Mouse (Mus musculus) heart, postnatal 0 days (tissue): ENCODE results near the gene Mrpl4. TPM values are rescaled to one million over a fixed set of nuclear protein-coding genes. Genes with fewer than 3 reads are reported as not detected.
"Not testable (repeated sequence)": the region's sequence is repeated elsewhere in the genome, so short reads cannot be mapped to it uniquely, and the experiment has no call there.

Experiments used
- ATAC-seq: fragments of 200-750 bp; cut with Nextera tagmentation; 2 replicates; pipeline ENCODE4 v1.8.0; 2017; ENCODE audit warnings: low read depth, moderate number of reproducible peaks, moderate library complexity; ENCODE audit not compliant: insufficient read depth
- DNase-seq: peaks from one replicate; pipeline ENCODE4 v3.0.0-alpha.2; 2016; ENCODE audit warnings: low spot score
- H3K27ac ChIP-seq: fragments of 300-500 bp; sonication (generic); 2 replicates; pipeline ENCODE4 v1.5.1; 2014; ENCODE audit warnings: low read depth, mild to moderate bottlenecking
- H3K27me3 ChIP-seq: fragments of 300-500 bp; sonication (generic); 2 replicates; pipeline ENCODE4 v1.6.1; 2014; ENCODE audit warnings: low read length, mixed read lengths; ENCODE audit not compliant: control insufficient read depth, insufficient read depth
- H3K36me3 ChIP-seq: fragments of 300-500 bp; sonication (generic); replicated peaks from 2 replicates; pipeline ENCODE4 v1.6.1; 2014; ENCODE audit warnings: low read length, mixed read lengths; ENCODE audit not compliant: control insufficient read depth, insufficient read depth
- H3K4me1 ChIP-seq: fragments of 300-500 bp; sonication (generic); 2 replicates; pipeline ENCODE4 v1.6.1; 2014; ENCODE audit warnings: antibody characterized with exemption; ENCODE audit not compliant: control insufficient read depth, insufficient read depth
- H3K4me2 ChIP-seq: fragments of 300-500 bp; sonication (generic); 2 replicates; pipeline ENCODE4 v1.6.1; 2014; ENCODE audit warnings: low read depth, mild to moderate bottlenecking, low read length, moderate library complexity
- H3K4me3 ChIP-seq: fragments of 300-500 bp; sonication (generic); 2 replicates; pipeline ENCODE4 v1.5.1; 2014; ENCODE audit warnings: low read depth, low read length
- H3K9ac ChIP-seq: fragments of 300-500 bp; sonication (generic); replicated peaks from 2 replicates; pipeline ENCODE4 v1.6.1; 2014; ENCODE audit warnings: low read depth, low read length, mixed read lengths
- H3K9me3 ChIP-seq: fragments of 300-500 bp; sonication (generic); replicated peaks from 2 replicates; pipeline ENCODE4 v1.6.1; 2016; ENCODE audit warnings: low read length; ENCODE audit not compliant: control insufficient read depth
- CTCF ChIP-seq: IDR thresholded peaks from 2 replicates; pipeline ENCODE4 v1.5.1; 2016; ENCODE audit warnings: antibody characterized with exemption, control low read depth, low read depth
- EP300 ChIP-seq: IDR thresholded peaks from 2 replicates; pipeline ENCODE4 v1.6.1; 2016; ENCODE audit warnings: antibody characterized with exemption, low read depth
- WGBS: fragments of 180-500 bp; shearing (Covaris S2); extraction: QIAGEN DNeasy Blood & Tissue Kit; methylation state at CpG from one replicate; pipeline ENCODE4 v1.1.7; 2014; 5-methylcytosine and 5-hydroxymethylcytosine counted together
- polyA plus RNA-seq: library from polyadenylated mRNA; unstranded; fragments of >200 nt; fragmentation: Nextera tagmentation; extraction: Ambion mirVana; gene quantifications from 2 replicates; pipeline ENCODE4 v1.2.1, GENCODE M21; 2015
- total RNA-seq: library from RNA; depleted of rRNA; stranded (reverse); fragments of >200 nt; gene quantifications from 2 replicates; pipeline ENCODE4 v1.2.3, GENCODE M21; 2014; ENCODE audit warnings: low replicate concordance

Gene Mrpl4
- total and polyA plus RNA-seq, 2 experiments from 2014 or later: 193 to 239 TPM

DNA sequence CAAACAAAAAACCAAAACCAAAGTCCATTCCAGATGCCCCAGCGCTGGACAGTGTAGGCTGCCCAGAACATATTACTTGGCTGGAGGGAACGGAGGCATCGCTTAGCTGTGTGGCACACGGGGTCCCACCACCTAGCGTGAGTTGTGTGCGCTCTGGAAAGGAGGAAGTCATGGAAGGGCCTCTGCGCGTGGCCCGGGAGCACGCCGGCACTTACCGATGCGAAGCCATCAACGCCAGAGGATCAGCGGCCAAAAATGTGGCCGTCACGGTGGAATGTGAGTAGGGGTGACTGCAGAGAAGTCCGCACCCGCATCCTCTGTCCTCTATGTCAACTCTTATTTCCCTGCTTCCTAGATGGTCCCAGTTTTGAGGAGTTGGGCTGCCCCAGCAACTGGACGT, 33.6 kb downstream of the Mrpl4 start:
- H3K9me3 ChIP-seq: no peaks in the 10 kb centered on the region
- ATAC-seq (no peak), DNase-seq (no peak)
- no peak overlapping the region for H3K4me2 ChIP-seq
- peaks cover 36% of the 10 kb centered on the region; the same call in 1 of the 2 replicates for H3K4me1 ChIP-seq
- H3K4me3 ChIP-seq: no peak overlapping the region
- no peaks in the 10 kb centered on the region for H3K36me3 ChIP-seq
- no peak overlapping the region for H3K9ac ChIP-seq
- 13% methylated on average over 20 of the region's 20 CpGs for WGBS
- H3K27me3 ChIP-seq: peaks cover 76% of the 10 kb centered on the region
- TF ChIP-seq EP300: no peak
- no peak for TF ChIP-seq CTCF
- H3K27ac ChIP-seq: no peak overlapping the region

GRCm38 (mm10) chr9:21036666-21037065, 34.1 kb downstream of the Mrpl4 start:
- Histone ChIP-seq H3K4me2 (peak overlapping the region; percentile 66), H3K9ac (no peak overlapping the region), H3K4me1 (peaks cover 32% of the 10 kb centered on the region; the same call in 1 of the 2 replicates), H3K36me3 (no peaks in the 10 kb centered on the region), H3K27ac (no peak overlapping the region), H3K9me3 (no peaks in the 10 kb centered on the region), H3K4me3 (peak overlapping the region; percentile 41; the same call in 1 of the 2 replicates), H3K27me3 (peaks cover 76% of the 10 kb centered on the region)
- 4% methylated on average over 22 of the region's 22 CpGs for WGBS
- TF ChIP-seq CTCF (no peak), EP300 (no peak)
- DNase-seq (no peak), ATAC-seq (no peak)

GRCm38 (mm10) chr9:21037481-21037891, 34.9 kb downstream of the Mrpl4 start:
- H3K4me1 ChIP-seq: peaks cover 25% of the 10 kb centered on the region; the same call in 1 of the 2 replicates
- peak; percentile 62 for DNase-seq

DNA sequence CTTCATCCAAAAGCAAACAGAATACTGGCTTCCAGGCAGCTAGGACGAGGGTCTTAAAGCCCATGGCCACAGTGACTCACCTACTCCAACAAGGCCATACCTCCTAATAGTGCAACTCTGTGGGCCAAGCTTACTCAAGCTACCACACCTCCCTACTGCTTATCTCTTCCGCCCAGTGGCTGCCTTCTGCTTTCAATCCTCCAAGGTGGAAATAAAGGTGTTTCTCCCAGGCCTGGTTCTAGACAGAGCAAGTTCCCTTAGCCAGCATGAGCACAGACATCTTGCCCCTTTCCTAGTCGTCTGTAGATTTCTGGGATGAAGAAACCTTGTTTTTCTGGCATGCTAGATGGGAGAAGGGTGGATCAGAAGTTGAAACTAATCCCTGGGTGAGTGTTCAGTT, 37.2 kb downstream of the Mrpl4 start:
- H3K27ac ChIP-seq: no peak overlapping the region
- no peak overlapping the region for H3K4me2 ChIP-seq
- H3K36me3 ChIP-seq: no peaks in the 10 kb centered on the region
- H3K4me1 ChIP-seq: peaks cover 15% of the 10 kb centered on the region; the same call in 1 of the 2 replicates
- no peak overlapping the region for H3K9ac ChIP-seq
- H3K27me3 ChIP-seq: peaks cover 45% of the 10 kb centered on the region
- no peak for DNase-seq
- WGBS: 79% methylated on average over 3 of the region's 3 CpGs
- no peaks in the 10 kb centered on the region for H3K9me3 ChIP-seq
- no peak for ATAC-seq
- no peak overlapping the region for H3K4me3 ChIP-seq
- TF ChIP-seq CTCF: no peak
- no peak for TF ChIP-seq EP300

More at GRCm38 (mm10) chr9:21037481-21037891, 34.9 kb downstream of the Mrpl4 start:
- Histone ChIP-seq H3K9ac (0 out of 2 replicates have a peak overlapping the region, but pooled peaks have one; percentile 16), H3K4me3 (peak overlapping the region; percentile 41), H3K9me3 (no peaks in the 10 kb centered on the region), H3K36me3 (no peaks in the 10 kb centered on the region), H3K27me3 (peaks cover 67% of the 10 kb centered on the region), H3K4me2 (peak overlapping the region; percentile 66), H3K27ac (no peak overlapping the region)
- peak; percentile 62 for ATAC-seq
- TF ChIP-seq EP300 (no peak), CTCF (no peak)
- WGBS: 2% methylated on average over 31 of the region's 31 CpGs

DNA sequence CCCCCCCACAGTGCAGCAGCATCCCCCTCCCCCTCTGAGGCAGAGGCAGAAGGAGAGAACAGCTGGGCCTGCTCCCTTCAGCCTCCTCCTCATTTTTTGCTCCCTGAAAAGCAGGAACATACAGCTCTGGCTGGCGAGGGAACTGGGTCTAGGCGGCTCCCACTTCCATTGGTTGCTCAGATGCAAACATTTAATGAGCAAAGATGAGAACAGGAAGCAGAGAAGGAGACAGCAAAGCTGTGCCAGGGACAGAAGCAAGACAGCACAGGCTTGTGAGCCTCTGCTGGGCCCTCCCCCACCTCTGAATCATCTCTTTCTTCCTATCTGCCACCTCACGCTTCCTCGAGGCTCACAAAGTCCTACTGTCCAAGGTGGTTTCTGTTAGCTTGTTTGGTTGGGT, 38.8 kb downstream of the Mrpl4 start:
- H3K36me3 ChIP-seq: no peaks in the 10 kb centered on the region
- H3K27me3 ChIP-seq: peaks cover 30% of the 10 kb centered on the region
- no peaks in the 10 kb centered on the region for H3K9me3 ChIP-seq
- H3K4me1 ChIP-seq: peaks cover 15% of the 10 kb centered on the region; the same call in 1 of the 2 replicates
- H3K9ac ChIP-seq: no peak overlapping the region
- H3K4me2 ChIP-seq: no peak overlapping the region
- H3K27ac ChIP-seq: no peak overlapping the region
- ATAC-seq (no peak), DNase-seq (no peak)
- H3K4me3 ChIP-seq: no peak overlapping the region
- TF ChIP-seq EP300 (no peak), CTCF (no peak)
- WGBS: 43% methylated on average over 4 of the region's 4 CpGs

DNA sequence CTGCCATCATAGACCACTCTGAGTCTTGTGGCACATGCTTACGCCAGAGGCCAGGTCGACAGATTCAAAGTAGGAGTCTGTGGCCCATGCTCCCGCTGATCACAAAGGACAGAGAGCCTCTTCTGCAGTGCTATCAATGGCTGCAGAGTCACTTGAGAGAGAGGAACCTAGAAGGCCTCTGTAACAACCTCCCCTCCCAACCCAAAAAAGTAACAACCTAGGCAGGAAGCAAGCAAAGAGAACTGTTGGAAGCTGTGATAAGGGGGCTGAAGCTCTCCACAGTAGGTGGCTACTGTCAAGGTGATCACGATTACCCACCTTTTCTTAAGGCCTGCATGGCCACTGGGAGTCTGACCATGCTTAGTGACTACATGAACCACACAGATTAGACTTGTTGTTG, 41.0 kb downstream of the Mrpl4 start:
- ATAC-seq (no peak), DNase-seq (no peak)
- Histone ChIP-seq H3K36me3 (no peaks in the 10 kb centered on the region), H3K9ac (no peak overlapping the region), H3K27me3 (peaks cover 9% of the 10 kb centered on the region; the same call in 1 of the 2 replicates), H3K4me2 (no peak overlapping the region), H3K4me1 (no peaks in the 10 kb centered on the region), H3K27ac (no peak overlapping the region), H3K9me3 (no peaks in the 10 kb centered on the region), H3K4me3 (no peak overlapping the region)
- TF ChIP-seq CTCF (no peak), EP300 (no peak)
- WGBS: 75% methylated on average over 4 of the region's 4 CpGs

DNA sequence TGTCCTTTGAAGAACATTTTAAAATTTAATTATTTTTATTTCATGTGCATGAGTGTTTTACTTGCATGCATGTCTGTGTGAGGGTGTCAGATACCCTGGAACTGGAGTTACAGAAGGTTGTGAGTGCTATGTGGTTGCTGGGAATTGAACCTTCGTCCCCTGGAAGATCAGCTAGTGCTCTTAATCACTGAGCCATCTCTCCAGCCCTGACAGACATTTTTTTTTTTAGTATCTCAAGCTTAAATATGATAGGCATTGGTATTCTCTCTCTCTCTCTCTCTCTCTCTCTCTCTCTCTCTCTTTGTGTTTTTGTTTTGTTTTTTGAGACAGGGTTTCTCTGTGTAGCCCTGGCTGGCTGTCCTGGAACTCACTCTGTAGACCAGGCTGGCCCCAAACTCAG, 42.2 kb downstream of the Mrpl4 start:
- H3K27me3 ChIP-seq, ATAC-seq, H3K9me3 ChIP-seq, H3K4me2 ChIP-seq, H3K4me3 ChIP-seq, H3K36me3 ChIP-seq, H3K9ac ChIP-seq, H3K4me1 ChIP-seq, H3K27ac ChIP-seq, DNase-seq: not testable (repeated sequence)
- 57% methylated on average over 1 of the region's 1 CpGs for WGBS
